Mouse (Mus musculus) thymus, postnatal 14 days (tissue): Measurements from ENCODE around the gene Olfr1380.
"Not testable (repeated sequence)": the region's sequence is repeated elsewhere in the genome, so short reads cannot be mapped to it uniquely, and the experiment has no call there.

Experiments
- DNase-seq: peaks from one replicate; pipeline ENCODE4 v3.0.0; 2021

Gene Olfr1380

GRCm38 (mm10) chr11:49556578-49556977 is at the start of gene Olfr1380:
Gene Olfr1380 (plus strand): TSS chr11:49556878.
- not testable (repeated sequence) for DNase-seq

- no peak for DNase-seq
These were observed 38.6 kb upstream of the Olfr1380 start for GRCm38 (mm10) chr11:49518086-49518485.

DNA sequence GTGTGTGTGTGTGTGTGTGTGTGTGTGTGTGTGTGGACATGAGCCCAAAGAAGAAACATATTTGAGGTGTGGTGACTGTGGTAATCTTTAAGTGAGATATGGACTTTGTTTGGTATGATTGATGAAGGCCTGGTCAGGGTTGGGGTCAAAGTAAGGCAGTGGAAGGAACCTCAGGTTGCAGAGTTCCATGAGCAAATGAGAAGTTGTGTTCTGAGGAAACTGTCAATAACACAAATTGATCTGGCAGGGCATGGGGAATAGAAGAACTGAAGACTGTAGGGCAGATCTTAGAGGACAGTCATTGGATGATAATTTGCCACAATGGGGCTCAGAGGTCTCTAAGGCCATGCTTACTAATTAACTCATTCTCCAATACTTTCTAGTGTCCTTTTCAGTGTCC is 37.3 kb upstream of the Olfr1380 start, which contains the start of gene Olfr1383:
Gene Olfr1383 (plus strand): TSS at position 301 of the 400 bp plus-strand sequence.
- no peak for DNase-seq

- DNase-seq: no peak
These were observed 28.7 kb upstream of the Olfr1380 start, which contains the start of gene Olfr1382 for GRCm38 (mm10) chr11:49527947-49528346. Gene Olfr1382 (plus strand): TSS chr11:49528247.

DNA sequence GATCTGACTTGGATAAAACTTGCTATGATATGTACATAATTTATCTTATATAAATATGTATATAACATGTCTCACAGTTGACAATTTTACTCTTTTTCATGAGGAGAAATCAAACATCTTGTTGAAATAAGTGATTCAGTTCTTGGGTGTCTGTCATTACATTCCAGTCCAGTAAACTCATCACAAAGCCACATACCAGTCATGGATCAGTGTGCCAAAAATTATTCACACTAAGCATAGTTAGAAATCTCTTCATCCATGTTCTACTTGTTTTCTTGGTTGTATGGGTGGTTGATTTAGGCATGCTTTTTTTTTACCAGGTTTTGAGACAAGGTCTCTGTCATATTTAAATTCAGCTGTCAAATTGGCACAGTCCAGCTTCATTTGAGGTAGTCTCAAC is 23.9 kb upstream of the Olfr1380 start:
- no peak for DNase-seq

GRCm38 (mm10) chr11:49536631-49537030 is 20.0 kb upstream of the Olfr1380 start:
- not testable (repeated sequence) for DNase-seq

GRCm38 (mm10) chr11:49543149-49543548 is 13.5 kb upstream of the Olfr1380 start, which contains the start of gene Olfr1381:
Gene Olfr1381 (plus strand): TSS chr11:49543449.
- not testable (repeated sequence) for DNase-seq

DNA sequence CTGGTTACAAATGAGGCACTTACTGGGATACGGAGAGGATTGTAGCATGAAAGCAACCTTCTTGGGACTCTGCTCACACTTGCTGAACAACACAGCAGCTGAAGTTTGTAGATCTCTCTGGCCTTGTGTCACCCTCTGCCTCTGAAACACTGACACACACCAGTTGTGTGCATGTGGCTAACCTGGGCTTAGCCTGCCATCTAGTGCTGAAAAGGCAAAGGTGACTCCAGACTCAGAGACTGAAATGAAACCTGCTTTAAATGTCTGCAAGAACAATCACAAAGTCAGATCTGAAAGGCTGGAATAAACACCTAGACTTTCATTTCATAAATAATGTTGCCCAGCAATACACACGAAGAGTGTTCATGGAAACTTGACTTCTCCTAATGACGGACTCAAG is 2.6 kb upstream of the Olfr1380 start:
- DNase-seq: not testable (repeated sequence)

- DNase-seq: not testable (repeated sequence)
These were observed 18.4 kb downstream of the Olfr1380 start for GRCm38 (mm10) chr11:49575054-49575453.

- not testable (repeated sequence) for DNase-seq
These were observed 23.8 kb downstream of the Olfr1380 start for GRCm38 (mm10) chr11:49580452-49580851.

DNA sequence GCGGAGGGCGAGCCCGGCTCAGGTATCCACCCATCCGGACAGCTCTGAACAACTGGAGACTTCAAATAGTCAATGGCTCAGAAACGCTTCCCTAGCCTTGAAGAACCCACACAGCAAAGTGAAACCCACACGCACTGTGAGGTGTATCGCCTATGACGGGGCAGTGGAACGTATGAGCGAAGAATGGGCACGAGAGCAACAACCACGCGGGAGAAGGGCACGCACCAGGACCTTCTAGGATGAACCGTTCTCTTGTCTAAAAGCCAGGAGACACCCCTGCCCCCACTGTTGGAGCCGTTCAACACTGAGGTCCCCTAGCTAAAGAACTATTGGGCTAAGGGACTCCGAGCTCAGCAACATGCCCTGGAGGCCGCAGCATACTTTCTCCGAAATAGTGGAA is 33.5 kb downstream of the Olfr1380 start:
- no peak for DNase-seq

- DNase-seq: not testable (repeated sequence)
These were observed 40.5 kb downstream of the Olfr1380 start for GRCm38 (mm10) chr11:49597149-49597548.

GRCm38 (mm10) chr11:49608306-49608705 is 51.6 kb downstream of the Olfr1380 start:
- DNase-seq: not testable (repeated sequence)

- peak; percentile 6 for DNase-seq
These were observed 52.5 kb downstream of the Olfr1380 start, which contains the start of gene Flt4 for GRCm38 (mm10) chr11:49608938-49609867. Gene Flt4 (plus strand): TSS chr11:49609263.

- peak; percentile 14 for DNase-seq
These were observed 53.5 kb downstream of the Olfr1380 start for GRCm38 (mm10) chr11:49609868-49610824.

- DNase-seq: not testable (repeated sequence)
These were observed 54.7 kb downstream of the Olfr1380 start for GRCm38 (mm10) chr11:49611349-49611748.

DNA sequence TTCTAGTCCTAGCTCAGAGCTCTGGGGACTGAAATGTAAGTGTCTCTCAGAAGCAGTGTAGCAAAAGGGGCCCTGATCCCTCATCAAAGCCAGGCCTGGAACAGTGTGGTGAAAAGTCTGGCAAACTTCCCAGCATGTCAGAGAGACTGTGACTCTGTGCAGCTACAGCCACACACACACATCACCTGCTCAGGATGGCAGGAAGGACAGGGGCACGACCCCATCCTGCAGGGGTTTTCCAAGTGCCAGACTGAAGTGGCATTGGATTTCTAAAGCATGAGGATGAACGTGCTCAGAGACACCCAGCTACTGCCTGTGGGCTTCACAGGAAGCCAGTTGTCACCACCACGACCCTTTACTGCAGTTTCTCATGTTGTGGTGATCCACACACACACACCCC is 55.5 kb downstream of the Olfr1380 start:
- no peak for DNase-seq

- DNase-seq: no peak
These were observed 56.7 kb downstream of the Olfr1380 start for GRCm38 (mm10) chr11:49613349-49613748.
